21 mouse cellular contexts compared by ENCODE assay signal in genomic region chr7:139265634-139266033, GRCm38 (mm10). TPM values are rescaled to one million over a fixed set of nuclear protein-coding genes. Genes with fewer than 3 reads are reported as not detected.
A peak's percentile ranks its signal among the peaks of the same experiment; 100 is the strongest.
DNase-seq lines count a peak whose midpoint lies in the region; ATAC-seq lines count a peak whose summit lies in the region.
"Had no signal": no experiment of that assay in that cellular context is flagged by ENCODE, and none has a peak within 500 bp of the region (broad histone marks: within the 10 kb centered on the region; RNA-seq: fewer than 3 reads in every experiment).

No protein-coding gene starts in this region.

- H3K9me3 ChIP-seq in heart, embryonic 11.5 days (replicated peaks; ENCODE audit: control insufficient read depth, low read length), result no peaks in the 10 kb centered on the region
- H3K9me3 ChIP-seq in heart, embryonic 15.5 days (replicated peaks), result no peaks in the 10 kb centered on the region
- H3K9me3 ChIP-seq: hindbrain, embryonic 10.5 days; intestine, embryonic 15.5 days had no signal

- H3K27ac ChIP-seq in heart, embryonic 11.5 days (ENCODE audit: low read depth, low read length), result peak overlapping the region; percentile 29
- H3K27ac ChIP-seq in heart, embryonic 15.5 days, result peak overlapping the region; percentile 66
- H3K27ac ChIP-seq: embryonic facial prominence, embryonic 10.5 days; forebrain, embryonic 10.5 days; hindbrain, embryonic 14.5 days; intestine, embryonic 15.5 days had no signal

- H3K4me1 ChIP-seq in heart, embryonic 11.5 days (ENCODE audit: control insufficient read depth, insufficient read depth, low read length), result peaks cover 37% of the 10 kb centered on the region
- peaks cover 41% of the 10 kb centered on the region for H3K4me1 ChIP-seq in heart, embryonic 15.5 days (replicated peaks)

- ATAC-seq in heart, embryonic 11.5 days (replicated peaks; ENCODE audit: insufficient number of reproducible peaks, low FRiP score, low TSS enrichment), result no peak
- no peak for ATAC-seq in heart, embryonic 15.5 days (replicated peaks; ENCODE audit: insufficient number of reproducible peaks, insufficient read depth, low FRiP score, low read depth)
- ATAC-seq: forebrain, embryonic 14.5 days; intestine, embryonic 15.5 days had no signal

- no peak overlapping the region for H3K4me2 ChIP-seq in heart, embryonic 11.5 days
- H3K4me2 ChIP-seq in heart, embryonic 15.5 days, result no peak overlapping the region
- H3K4me2 ChIP-seq: hindbrain, embryonic 14.5 days; intestine, embryonic 15.5 days had no signal

- 34% methylated on average over 6 of the region's 6 CpGs for WGBS in heart, embryonic 11.5 days (ENCODE audit: insufficient replicate concordance)
- WGBS in heart, embryonic 15.5 days, result 36% methylated on average over 6 of the region's 6 CpGs

- H3K27me3 ChIP-seq in heart, embryonic 11.5 days (ENCODE audit: control insufficient read depth, insufficient read depth, low read length), result no peaks in the 10 kb centered on the region
- no peaks in the 10 kb centered on the region for H3K27me3 ChIP-seq in heart, embryonic 15.5 days
- H3K27me3 ChIP-seq: intestine, embryonic 15.5 days had no signal

- peaks cover 9% of the 10 kb centered on the region for H3K36me3 ChIP-seq in heart, embryonic 11.5 days (ENCODE audit: control insufficient read depth, insufficient read depth, low read length)
- peaks cover 10% of the 10 kb centered on the region; the same call in 1 of the 2 replicates for H3K36me3 ChIP-seq in heart, embryonic 15.5 days
- H3K36me3 ChIP-seq: forebrain, embryonic 10.5 days; G1E; hindbrain, embryonic 10.5 days had no signal

- no peak overlapping the region for H3K4me3 ChIP-seq in heart, embryonic 11.5 days (ENCODE audit: low read depth, low read length)
- no peak overlapping the region for H3K4me3 ChIP-seq in heart, embryonic 15.5 days
- H3K4me3 ChIP-seq: embryonic facial prominence, embryonic 10.5 days; erythroblast, embryonic 14.5 days; forebrain, embryonic 10.5 days; gastrocnemius, adult 2 months; hindbrain, embryonic 10.5 days; intestine, embryonic 15.5 days had no signal

- intact Hi-C loops in heart, postnatal 25 days (cut with DNase I), result no loop called here
- intact Hi-C loops in heart, postnatal 14 days (cut with DNase I), result no loop called here

- DNase-seq in heart, postnatal 25 days (ENCODE audit: low spot score), result no peak
- DNase-seq in heart, postnatal 14 days, result no peak
- DNase-seq in 3T3-L1 (ENCODE audit: low read depth, low spot score) (peak; percentile 61), ZHBTc4 (ENCODE audit: low read depth, low spot score) (peak; percentile 42)
- no peak for DNase-seq in urinary bladder, postnatal 4 days (ENCODE audit: low spot score in 2 of 2)
- DNase-seq: adrenal gland, postnatal 10 days; gastrocnemius, postnatal 25 days; kidney, adult 18-20 months had no signal

- no peak overlapping the region for H3K9ac ChIP-seq in heart, embryonic 11.5 days (ENCODE audit: low read depth, low read length)
- H3K9ac ChIP-seq in heart, embryonic 15.5 days, result no peak overlapping the region
- H3K9ac ChIP-seq: hindbrain, embryonic 14.5 days; intestine, embryonic 15.5 days had no signal

RNA-seq across cellular contexts. Expression of gene Pwwp2b, which starts 17.4 kb away (rescaled TPM):
- polyA plus RNA-seq in heart, embryonic 11.5 days (2014; fragmentation: Nextera tagmentation; extraction: Ambion mirVana), result 8.4 TPM in 2 replicates
- total RNA-seq in heart, postnatal 25 days (2021), result 1 to 10 TPM; 8.7 to 9.7 TPM
- 7.0 and 8.5 TPM in 2 replicates for polyA plus RNA-seq in heart, embryonic 15.5 days (2015; fragmentation: Nextera tagmentation; extraction: Ambion mirVana)
- total RNA-seq in heart, postnatal 14 days (2021), result 1 to 10 TPM; 8.7 to 9.8 TPM
- polyA plus RNA-seq: erythroblast, embryonic 14.5 days had no signal

RNA-seq across cellular contexts. Expression of gene Stk32c, which starts 52.5 kb away (rescaled TPM):
- polyA plus RNA-seq in heart, embryonic 11.5 days (2014; fragmentation: Nextera tagmentation; extraction: Ambion mirVana), result not detected in 2 replicates
- total RNA-seq in heart, postnatal 25 days (2021), result under 1 TPM; 0.73 to 0.99 TPM
- polyA plus RNA-seq in heart, embryonic 15.5 days (2015; fragmentation: Nextera tagmentation; extraction: Ambion mirVana), result 0.08 and 0.10 TPM in 2 replicates
- total RNA-seq in heart, postnatal 14 days (2021), result 1 to 10 TPM; 1.8 to 2.7 TPM
- total RNA-seq: G1E; granulocyte monocyte progenitor cell, adult 5-6 weeks had no signal
- polyA plus RNA-seq: erythroblast, embryonic 14.5 days; G1E; kidney, embryonic 14.5 days had no signal

RNA-seq across cellular contexts. Expression of gene Lrrc27, which starts 52.8 kb away (rescaled TPM):
- polyA plus RNA-seq in heart, embryonic 11.5 days (2014; fragmentation: Nextera tagmentation; extraction: Ambion mirVana), result 4.9 and 6.2 TPM in 2 replicates
- 10 to 100 TPM; 19.1 to 20.0 TPM for total RNA-seq in heart, postnatal 25 days (2021)
- polyA plus RNA-seq in heart, embryonic 15.5 days (2015; fragmentation: Nextera tagmentation; extraction: Ambion mirVana), result 3.0 and 3.5 TPM in 2 replicates
- total RNA-seq in heart, postnatal 14 days (2021), result 10 to 100 TPM; 17.6 to 20.8 TPM
- polyA plus RNA-seq: erythroblast, embryonic 14.5 days; G1E had no signal

Comparison
In these comparisons a context has a peak if more than half of its experiments do, and no peak if none do; other contexts are left out.
1. DNase-seq: peak in 3T3-L1 (single experiment) and ZHBTc4 (single experiment); none in heart, postnatal 25 days (single experiment), heart, postnatal 14 days (0 of 2) and urinary bladder, postnatal 4 days (0 of 2).